Mouse (Mus musculus): Measurements from ENCODE around the gene Spast.

- no peak for TF ChIP-seq CTCF (IDR thresholded peaks at IDR 0.05; ENCODE audit: low read depth)
- no peak for TF ChIP-seq EP300 (IDR thresholded peaks at IDR 0.05; ENCODE audit: low read depth)
Observed at GRCm38 (mm10) chr17:74295026-74295970, 43.5 kb upstream of the Spast start, which contains the start of gene Memo1.
